Mouse (Mus musculus) B cell, adult 2 months (primary cell): ENCODE results near the gene Pus3.

Experiments used
- DNase-seq, 2 experiments: peaks; one replicate each; pipeline ENCODE4 v3.0.0; 2022

Pus3 gene

DNA sequence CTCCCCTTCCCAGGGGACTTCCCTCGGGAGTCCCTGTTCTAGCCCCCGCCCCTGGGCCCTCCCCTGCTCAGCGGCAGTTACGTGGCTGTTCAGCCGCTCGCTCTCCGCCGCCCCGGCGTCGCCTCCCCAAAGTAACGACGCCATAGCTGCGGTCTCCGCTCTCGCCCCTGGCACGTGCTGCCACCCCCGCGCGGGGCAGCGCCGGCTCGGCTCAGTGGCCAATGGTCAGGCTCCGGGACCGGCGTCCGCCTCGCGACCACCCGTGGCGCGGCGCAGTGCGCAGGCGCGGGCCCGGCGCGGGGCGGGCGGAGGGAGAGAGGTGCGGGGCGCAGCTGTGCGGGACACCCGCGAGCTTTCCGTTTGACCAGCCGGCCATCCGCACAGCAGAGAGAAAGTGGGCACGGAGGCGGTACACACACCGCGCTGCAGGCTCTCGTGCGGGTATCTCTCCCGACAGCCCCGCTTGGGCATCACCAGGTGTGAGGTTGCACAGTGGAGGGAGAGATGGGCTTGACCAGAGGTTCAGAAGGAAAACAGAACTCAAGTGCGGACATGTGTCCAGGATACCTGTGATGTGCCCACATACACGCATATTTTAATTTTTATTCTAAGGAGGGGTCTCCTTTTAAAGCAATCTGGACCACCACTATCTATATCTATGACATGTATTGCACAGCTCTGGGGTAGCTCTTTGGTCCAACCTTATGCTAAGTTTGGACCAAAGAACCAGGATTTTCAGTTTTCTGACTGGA is at the start of gene Pus3, which contains the start of gene Ddx25:
Gene Pus3, plus strand, starts transcription at position 339 of the 752 bp plus-strand sequence.
Gene Ddx25, minus strand, starts transcription at position 272 of the 752 bp plus-strand sequence.
- DNase-seq, result peak; percentile 32 to 38

DNA sequence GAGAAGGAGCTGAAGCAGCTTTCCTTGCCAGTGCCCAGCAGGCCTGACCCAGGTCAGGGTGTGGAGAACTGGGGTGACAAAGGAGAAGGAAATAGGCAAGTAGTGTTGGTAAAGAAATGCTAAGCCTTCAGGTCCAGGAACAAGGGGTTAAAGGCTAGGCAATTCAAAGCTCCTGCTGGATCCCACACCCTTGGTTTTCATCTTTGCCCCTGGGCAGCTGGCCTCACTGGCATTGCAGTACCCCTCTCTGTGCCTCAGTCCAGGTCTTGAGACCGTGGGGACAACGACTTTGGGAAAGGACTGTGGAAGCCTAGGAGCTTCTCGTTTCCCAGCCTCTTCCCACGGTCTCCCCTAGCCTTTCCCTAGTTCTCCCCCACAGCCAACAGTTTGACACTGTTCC is 44.5 kb upstream of the Pus3 start:
- DNase-seq, result no peak

DNA sequence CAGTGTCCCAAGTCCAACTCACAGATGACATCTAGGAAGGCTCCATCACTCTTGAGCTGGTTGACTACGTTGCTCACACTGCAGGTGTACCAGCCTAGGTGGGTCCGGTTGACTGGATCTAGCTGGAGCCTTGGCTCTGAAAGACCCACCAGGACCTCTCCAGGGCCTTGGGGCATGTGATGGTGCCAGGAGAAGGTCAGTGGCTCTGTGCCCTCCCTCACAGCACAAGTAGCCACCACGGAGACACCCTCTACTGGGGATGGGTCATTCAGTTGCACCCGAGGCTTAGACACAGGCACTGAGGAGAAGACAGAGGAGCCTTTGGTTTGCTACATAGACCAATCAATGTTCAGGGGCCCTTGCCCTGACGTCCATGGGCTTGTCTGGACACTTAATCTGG is 42.2 kb upstream of the Pus3 start:
- no peak for DNase-seq

DNA sequence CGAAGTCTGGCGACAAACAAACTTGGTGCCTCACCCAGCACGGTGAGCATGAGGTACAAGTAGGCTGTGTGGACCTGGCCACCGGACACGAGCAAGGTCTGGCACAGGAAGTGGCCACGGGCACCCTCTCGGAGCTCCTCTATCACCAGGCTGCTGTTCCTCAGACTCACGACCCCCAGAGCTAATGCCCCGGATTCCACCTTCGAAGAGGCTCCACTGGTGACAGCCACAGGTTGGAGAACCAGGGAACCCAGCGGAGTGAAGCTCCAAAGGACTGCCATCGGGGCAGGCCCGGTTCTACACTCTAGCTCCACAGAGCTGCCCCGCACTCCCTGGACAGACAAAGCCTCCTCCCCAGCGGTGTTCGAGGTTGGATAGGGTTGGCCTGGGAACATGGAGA is 41.7 kb upstream of the Pus3 start:
- no peak for DNase-seq

DNA sequence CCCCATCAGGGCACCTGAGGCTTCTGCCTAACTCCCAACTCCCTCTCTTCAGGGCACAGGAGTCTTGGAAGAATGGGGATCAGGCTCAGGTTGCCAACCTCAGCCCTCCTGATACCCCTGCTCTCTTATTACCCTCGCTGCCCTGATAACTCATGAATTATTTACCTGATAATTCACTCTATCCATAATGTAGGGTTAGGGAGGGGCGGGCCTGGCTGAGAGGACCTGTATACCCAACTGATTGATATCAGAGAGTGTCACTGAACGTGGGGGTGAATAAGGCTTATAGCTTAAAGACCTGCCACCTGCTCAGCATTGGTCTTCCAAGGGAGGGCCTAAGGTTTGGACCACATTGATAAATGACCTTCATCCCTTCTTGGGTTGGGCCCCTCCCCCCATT is 40.2 kb upstream of the Pus3 start, which contains the start of gene Gm1113:
Gene Gm1113, minus strand, starts transcription at position 101 of the 400 bp plus-strand sequence.
- DNase-seq, result no peak

DNA sequence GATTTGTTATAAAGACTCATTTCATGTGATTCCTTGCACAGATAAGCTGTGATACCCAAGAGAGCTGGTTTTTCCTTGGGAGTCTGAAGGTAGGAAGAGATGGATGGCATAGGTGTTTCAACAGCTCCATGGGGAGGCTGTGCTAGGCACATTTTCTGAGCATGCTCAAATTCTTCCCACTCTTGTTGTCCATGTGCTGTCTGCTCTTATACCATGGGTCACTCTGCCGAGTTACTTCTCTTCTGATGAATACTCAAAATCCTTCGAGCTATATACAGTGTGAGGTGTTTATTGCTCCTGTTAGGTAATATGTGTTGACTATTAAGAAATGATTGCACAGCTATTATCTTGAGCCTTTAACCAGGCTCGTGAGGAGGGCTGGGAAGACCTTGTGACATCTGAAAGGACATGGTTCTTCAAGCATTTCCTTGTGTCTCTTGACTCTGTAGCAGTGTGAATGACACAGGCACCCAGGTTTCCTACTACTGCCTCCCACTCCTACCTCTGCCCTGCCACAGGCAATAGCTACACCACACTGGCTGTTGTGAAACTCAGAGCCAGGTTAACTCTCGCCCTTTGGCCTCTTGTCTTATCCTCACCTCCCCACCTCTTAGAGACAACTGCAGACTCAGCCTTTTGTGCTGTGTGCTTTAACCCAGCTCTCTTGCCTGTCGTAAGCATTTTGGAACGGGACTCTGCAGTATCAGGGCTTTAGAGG is 37.6 kb upstream of the Pus3 start:
- no peak for DNase-seq

DNA sequence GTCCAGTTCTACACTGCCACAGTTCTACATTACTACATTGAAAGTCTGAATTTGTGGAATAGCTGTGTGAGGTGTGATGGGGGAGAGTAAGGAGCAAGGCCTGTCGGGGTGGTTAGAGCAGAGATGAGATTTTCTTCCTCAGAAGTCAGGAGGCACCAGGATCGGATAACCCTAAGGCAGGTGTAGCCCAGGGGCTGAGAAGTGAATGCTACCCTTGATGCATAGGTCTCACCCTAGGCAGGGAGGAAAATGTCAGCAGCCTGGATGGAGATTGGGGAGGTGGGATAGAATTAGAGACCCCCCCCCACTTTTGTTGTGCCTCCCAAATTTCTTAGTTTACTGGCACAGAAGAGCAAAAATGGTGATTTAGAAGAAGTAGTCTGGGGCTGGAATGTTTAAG is 36.2 kb upstream of the Pus3 start:
- no peak for DNase-seq

DNA sequence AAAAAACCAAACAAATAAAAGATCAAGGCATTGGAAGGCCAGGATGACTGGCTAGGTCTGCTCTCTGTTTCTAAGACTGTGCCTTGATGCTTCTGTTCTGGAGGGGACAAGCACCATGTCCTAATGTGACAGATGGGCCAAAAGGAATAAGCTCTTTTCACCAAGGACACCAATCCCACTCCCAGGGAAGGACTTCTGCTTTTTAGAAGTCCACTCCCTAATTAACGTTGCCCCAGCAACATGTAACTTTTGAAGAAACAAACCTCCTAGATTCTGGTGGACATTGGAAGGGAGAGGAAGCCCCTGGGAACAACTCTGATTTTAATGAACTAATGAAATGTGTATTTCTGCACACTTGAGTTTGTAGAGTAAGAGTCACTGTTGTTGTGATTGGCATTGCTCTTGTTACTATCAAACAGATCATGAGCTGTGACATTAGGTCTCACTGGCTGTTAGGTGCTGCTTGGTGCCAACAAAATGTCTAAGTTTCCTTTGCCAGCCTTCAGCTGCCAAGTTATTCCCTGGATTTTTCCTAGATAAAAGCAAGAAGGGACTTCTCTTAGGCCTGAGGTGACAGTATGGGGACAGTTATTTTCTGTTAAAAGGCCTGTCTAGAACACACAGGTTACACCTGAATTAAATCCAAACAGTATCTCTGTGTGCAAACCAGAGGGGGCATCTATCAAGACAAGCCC is 35.4 kb upstream of the Pus3 start:
- DNase-seq, result no peak

DNA sequence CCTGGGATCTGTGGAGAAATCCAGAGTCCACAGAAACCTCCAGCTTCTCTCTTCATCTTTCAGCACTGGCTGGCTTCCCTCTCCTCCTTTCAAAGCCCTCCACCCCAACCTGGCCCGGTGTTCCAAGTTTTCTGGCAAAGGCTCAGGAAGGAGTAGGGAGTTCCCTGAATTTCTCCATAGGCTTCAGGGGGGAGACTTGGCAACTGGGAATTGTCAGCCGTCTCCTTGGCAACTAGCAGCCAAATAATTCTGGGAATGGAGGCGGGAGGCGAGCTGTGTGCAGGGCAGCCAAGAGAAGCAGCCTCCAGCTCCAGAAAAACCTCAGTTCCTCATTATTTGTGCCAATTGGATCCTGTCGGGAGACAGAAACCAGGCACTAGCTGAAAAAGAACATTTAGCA is 34.9 kb upstream of the Pus3 start:
- no peak for DNase-seq

DNA sequence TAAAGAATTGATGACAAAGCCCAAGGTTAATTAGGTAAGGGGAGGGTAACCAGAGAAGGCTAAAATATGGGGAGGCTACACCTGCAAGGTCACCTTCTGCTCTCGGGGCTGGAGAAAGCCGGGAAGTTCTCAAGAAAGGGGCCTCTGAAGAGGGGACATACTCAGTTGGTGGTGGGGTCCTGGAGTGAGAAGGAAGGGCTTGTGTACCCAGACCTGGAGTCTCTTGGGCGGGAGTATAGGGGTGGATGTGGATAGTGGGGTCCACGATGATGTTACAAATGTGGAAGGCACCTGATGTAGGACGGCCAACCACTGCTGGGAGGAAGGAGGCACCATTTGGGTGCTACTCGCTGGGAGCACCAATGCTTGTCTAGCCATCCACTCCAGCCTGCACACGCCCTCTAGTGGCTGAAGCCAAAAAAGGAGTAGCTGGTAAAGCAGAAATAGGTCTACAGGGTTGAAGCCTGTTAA is 34.4 kb upstream of the Pus3 start:
- peak; percentile 63 to 68 for DNase-seq

DNA sequence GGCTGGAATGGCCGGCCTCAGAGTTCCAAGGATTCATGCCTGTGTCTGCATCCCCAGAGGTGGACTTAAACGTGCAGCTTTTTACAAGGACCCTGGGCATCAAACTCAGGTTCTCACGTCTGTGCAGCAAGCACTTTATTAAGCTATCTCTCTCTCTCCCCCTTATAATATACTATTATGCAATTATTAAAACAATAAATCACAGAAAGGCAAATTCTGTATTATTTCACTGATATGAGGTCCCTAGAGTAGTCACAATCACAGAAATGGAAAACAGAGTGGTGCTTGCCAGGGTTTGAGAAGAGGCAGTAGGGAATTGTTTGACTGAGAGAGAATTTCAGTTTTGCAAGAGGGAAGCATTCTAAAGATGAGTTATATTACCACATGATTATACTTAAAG is 29.3 kb upstream of the Pus3 start:
- no peak for DNase-seq

DNA sequence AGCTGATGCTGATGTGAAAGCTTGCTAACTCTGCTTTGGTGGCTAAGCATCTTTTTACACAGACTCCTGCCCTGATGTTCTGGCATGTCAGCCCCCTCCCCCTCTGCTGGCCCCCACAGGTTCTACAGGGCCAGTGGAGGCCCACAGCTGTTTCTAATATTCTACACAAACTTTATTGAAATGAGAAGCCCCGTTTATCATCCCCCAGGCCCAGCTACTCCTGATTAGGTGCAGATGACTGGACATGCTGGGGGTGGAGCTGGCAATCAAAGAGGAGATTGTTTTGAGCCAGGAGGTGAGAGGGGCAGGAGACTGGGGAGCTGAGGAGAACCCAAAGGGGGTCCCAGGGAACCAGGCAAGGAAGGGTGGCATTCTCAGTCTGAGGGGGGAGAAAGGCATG is 28.6 kb upstream of the Pus3 start:
- DNase-seq, result no peak

DNA sequence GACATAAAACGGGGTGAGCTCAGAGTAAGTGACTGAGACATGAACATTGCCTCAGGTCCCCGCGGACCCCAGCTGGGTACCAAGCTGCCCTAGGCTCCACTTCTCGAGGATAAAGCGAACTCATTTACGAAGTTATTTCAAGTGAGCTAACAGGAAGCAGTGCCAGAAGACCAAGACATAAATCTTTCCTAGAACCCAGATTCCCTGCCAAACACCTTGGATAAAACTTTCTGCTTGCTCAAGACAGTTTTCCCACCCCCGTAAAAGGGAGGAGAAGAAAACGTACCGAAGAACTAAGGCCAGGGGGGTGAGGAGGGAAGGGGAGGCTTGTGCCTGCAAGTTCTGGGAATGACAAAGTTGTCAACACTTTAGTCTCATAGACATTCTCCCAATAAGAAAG is 25.1 kb upstream of the Pus3 start:
- DNase-seq, result no peak

DNA sequence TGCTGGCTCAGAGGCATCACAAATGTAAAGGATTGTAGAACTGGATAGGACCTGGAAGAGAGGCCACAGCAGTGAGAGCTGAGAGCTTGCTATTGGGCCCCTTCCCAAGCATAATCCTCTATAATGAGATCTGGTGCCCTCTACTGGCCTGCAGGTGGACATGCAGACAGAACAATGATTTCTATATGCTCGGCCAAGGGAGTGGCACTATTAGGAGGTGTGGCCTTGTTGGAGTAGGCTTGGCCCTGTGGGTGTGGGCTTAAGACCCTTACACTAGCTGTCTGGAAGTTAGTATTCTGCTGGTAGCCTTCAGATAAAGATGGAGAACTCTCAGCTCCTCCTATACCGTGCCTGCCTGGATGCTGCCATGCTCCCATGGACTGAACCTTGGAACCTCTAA is 23.3 kb upstream of the Pus3 start:
- DNase-seq, result peak; percentile 68 to 73

DNA sequence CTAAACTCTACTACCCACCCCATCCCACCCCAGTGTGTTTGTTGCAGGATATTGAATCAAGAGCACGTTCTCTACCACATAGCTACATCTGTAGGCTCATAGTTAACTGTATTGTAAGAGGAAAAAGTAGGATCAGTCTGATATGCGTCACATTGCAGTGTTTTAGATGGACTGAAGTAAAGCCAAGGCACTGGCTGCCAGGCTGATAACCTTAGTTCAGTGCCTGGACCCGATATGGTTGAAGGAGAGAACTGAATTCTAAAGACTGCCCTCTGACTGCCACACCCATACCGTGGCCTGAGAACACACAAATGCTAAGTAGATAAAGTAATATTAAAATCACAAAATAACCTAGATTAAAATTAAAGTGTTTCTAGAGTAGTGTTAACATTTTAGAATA is 22.5 kb upstream of the Pus3 start:
- DNase-seq, result no peak

DNA sequence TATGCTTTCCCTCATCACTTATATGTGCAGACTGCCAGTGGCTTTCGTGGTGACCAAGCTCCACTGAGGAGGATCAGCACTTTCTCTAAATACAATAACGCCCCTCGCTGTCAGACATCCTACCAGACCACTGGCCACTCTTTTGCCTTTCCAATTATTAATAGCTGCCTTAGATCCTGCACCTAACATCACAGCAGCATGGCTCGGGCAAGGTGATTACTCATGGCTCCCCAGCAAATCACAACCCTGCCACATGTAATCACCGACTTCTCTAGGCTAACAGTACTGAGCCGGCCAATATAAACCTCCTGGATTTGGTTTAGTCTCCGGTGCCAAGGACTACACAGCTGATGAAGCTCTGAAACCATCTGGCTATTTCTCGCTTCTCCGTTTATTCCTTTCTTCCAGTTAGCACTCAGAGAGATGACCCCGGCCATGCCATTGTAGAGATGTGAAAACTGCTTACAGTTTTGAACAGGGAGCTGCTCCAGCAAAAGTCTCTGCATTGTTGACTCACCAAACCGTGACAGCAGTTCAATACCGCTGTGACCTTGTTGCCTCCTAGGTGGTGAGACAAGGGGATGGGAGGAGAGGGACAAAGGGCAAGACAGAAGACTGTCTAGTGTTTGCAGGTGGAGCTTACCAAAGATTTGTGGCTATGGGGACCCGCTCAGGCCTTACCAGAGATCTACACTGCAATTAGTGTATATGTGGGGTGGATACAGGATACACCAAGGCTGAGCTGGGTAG is 19.2 kb upstream of the Pus3 start:
- no peak for DNase-seq

DNA sequence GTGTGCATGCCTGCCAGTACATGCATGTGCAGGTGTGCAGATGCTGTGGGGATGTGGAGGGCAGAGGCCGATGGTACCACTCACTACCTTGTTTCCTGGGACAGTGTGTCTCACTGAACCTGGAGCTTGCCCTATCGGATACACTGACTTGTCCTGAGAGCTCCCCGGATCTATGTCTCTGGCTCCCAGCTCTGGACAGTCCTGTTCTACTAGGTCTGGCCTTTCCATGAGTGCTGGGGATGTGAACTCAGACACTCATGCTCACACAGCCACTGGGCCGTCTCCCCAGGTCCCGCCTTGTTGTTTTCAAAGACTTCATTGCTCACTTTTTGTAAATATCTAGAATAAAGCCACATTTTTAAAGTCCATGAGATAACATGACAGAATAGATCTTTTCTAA is 17.4 kb upstream of the Pus3 start:
- DNase-seq, result no peak

DNA sequence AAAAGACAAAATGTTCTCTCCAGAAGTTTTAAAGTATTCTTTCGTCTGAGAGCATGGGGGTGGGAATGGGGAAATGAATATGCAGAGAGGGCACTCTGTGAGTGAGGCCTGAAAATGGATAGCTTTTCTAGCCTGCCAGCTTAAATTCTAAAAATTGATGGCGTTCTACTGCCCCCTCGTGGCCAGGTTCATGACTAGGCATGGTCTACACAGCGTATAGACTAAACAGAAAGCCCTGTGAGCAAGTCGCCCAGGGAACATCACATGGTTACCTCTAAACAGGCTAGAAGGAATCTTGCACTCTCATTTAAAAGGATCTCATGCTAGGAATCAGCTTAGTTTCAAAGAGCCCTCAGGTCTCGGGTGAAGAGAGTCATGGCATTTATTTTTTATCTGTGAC is 16.9 kb upstream of the Pus3 start:
- DNase-seq, result peak; percentile 91 to 93

DNA sequence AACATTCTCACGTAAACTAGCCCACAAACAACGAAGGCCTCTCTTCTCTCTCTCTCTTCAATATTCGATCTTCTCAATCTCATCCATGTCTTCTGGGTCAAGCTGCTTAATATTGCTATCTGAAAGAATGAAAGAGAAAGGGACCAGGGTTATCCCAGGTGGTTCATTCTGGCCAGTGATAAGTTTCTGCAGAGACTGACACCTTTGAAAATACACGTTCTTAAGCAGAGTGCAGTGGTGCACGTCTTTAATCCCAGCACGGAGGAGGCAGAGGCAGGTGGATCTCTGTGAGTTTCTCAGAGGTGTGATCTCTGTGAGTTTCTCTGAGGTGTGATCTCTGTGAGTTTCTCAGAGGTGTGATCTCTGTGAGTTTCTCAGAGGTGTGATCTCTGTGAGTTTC is 16.5 kb upstream of the Pus3 start:
- no peak for DNase-seq

DNA sequence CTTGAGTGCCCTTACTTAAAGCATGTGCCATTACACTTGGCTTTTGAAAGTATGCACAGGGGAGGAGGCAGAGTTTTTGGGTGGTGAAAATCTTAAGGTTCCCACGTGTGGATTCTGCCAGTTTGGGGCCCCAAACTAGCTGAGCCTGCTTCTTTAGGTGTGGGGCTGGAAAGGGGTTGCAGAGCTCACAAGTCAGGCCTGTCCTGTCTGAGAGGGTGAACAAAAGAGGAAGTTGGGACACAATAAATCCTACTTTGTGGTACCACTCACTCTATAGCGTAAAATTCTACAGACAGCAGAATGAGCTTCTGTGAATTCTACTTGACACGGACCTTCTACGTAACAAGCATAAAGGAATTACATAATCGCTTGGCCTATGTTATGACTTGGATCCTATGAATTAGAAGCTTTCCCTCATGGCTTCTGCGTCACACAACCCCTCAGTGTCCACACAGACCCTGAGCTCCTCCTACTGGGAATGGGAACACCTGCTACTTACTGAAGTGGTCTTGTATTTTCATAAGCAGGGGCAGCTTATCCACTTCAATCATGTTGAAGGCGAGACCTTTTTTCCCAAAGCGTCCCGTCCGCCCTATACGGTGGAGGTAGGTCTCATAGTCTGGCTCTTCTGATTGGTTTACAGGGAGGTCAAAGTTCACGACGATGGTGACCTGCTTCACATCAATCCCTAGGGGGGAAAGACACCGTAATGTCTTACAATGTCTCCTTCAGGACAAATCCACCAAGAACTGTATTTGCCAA is 15.1 kb upstream of the Pus3 start:
- DNase-seq, result no peak

DNA sequence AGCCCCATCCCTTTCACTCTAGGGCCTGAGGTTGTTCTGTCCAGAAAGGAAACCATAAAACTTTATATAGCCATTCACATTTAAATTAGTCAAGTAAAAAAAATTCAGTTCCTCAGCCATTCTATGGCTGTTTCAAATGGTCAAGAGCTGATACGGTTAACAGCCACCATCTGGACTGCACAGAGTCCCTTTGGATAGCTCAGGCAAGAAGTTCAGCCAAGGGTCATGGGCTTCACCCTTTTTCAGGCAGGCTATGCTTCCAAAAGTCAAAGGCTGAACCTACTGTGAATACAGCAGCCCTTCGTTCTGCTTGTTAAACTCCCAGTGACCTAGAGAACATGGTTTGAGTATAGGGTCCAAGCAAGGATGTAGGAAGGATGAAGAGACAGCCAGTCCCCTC is 13.7 kb upstream of the Pus3 start:
- no peak for DNase-seq

DNA sequence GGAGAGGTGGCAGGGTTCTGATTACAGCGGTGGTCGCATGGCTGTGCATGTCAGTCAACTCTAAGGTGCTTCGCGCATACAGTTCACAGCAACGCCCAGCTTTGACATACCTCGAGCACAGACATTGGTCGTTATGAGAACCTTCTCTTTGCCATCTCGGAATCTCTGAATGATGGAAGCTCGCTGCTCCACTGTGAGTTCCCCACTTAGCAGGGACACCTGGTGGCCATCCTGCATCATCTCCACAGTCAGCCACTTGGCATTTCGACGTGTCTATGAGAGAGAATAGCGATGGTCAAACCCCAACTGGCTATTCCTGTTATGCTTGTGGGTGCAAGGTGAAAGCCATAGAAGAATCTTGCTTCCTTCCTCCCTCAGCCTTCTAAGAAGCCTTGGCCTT is 12.7 kb upstream of the Pus3 start:
- DNase-seq, result no peak
